In the genomic region with DNA sequence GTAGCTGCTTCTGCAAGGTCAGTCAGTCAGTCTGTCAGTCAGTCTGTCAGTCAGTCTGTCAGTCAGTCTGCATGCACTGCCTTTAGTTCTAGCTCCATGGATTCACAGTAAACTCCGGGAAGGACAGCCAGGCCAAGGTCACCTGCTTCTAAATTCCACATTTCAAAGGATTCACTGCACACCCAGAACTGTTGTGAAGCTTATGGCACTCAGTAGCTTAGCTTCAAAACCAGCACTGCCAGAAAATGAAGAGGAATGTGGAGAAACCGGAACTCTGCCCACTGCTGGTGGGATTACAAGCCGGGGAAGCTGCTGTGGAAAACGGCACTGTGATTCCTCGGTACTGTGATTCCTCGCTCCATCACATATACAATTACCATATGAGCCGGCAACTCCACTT, we compare ENCODE assay signal across 16 mouse cellular contexts.
"Had no signal": no experiment of that assay in that cellular context is flagged by ENCODE, and none has a peak within 500 bp of the region (broad histone marks: within the 10 kb centered on the region; RNA-seq: fewer than 3 reads in every experiment).

No protein-coding gene starts in this region.

- H3K4me2 ChIP-seq: kidney, embryonic 15.5 days; limb, embryonic 13.5 days; neural tube, embryonic 15.5 days had no signal

- H3K4me3 ChIP-seq: kidney, embryonic 15.5 days; limb, embryonic 13.5 days; midbrain, embryonic 10.5 days; myocyte; neural tube, embryonic 15.5 days had no signal

- H3K4me1 ChIP-seq: kidney, embryonic 15.5 days; limb, embryonic 13.5 days; midbrain, embryonic 10.5 days; neural tube, embryonic 15.5 days had no signal

- ATAC-seq: intestine, embryonic 16.5 days had no signal

- DNase-seq: kidney, adult 2 months; kidney, postnatal 14 days; left cerebral cortex, postnatal 4 days; lung, adult 18-20 months; midbrain, embryonic 14.5 days; right cerebral cortex, adult 18-20 months; right cerebral cortex, postnatal 25 days; thymus, adult 2 months; thymus, postnatal 25 days had no signal

- H3K9ac ChIP-seq: kidney, embryonic 15.5 days; limb, embryonic 13.5 days; liver, embryonic 14.5 days; neural tube, embryonic 15.5 days had no signal

- H3K27ac ChIP-seq: kidney, embryonic 15.5 days; limb, embryonic 13.5 days; liver, embryonic 14.5 days; midbrain, embryonic 10.5 days; neural tube, embryonic 15.5 days had no signal

- H3K27me3 ChIP-seq: kidney, embryonic 15.5 days; limb, embryonic 13.5 days; neural tube, embryonic 15.5 days had no signal

- H3K9me3 ChIP-seq: kidney, embryonic 15.5 days; limb, embryonic 13.5 days; midbrain, embryonic 10.5 days; neural tube, embryonic 15.5 days had no signal
